Mouse (Mus musculus) urinary bladder, adult 2 months (tissue): ENCODE data around the gene Cetn3. TPM values are rescaled to one million over a fixed set of nuclear protein-coding genes. Genes with fewer than 3 reads are reported as not detected.

ENCODE experiments used
- DNase-seq: peaks from one replicate; pipeline ENCODE4 v3.0.0; 2022; ENCODE audit warnings: low spot score
- polyA plus RNA-seq: library from polyadenylated mRNA; depleted of rRNA; stranded (reverse); fragments of >200 nt; gene quantifications from 2 replicates; pipeline ENCODE4 v1.2.3, GENCODE M21; 2012; rRNA removed

Gene Cetn3
- polyA plus RNA-seq, 1 experiment = 133 TPM

- no peak for DNase-seq
Measured at GRCm38 (mm10) chr13:81822750-81823149, 39.9 kb downstream of the Cetn3 start.

- no peak for DNase-seq
Measured at GRCm38 (mm10) chr13:81824576-81825330, 41.9 kb downstream of the Cetn3 start.

GRCm38 (mm10) chr13:81828486-81828885 lies 45.6 kb downstream of the Cetn3 start:
- DNase-seq = no peak

GRCm38 (mm10) chr13:81831838-81832237 lies 49.0 kb downstream of the Cetn3 start:
- DNase-seq = no peak

- no peak for DNase-seq
Measured at GRCm38 (mm10) chr13:81836386-81837177, 53.7 kb downstream of the Cetn3 start.

GRCm38 (mm10) chr13:81838016-81838415 lies 55.1 kb downstream of the Cetn3 start:
- no peak for DNase-seq

GRCm38 (mm10) chr13:81838948-81839347 lies 56.1 kb downstream of the Cetn3 start:
- DNase-seq = no peak

- no peak for DNase-seq
Measured at GRCm38 (mm10) chr13:81840246-81840645, 57.4 kb downstream of the Cetn3 start.

- no peak for DNase-seq
Measured at GRCm38 (mm10) chr13:81840646-81841045, 57.8 kb downstream of the Cetn3 start.

- DNase-seq = no peak
Measured at GRCm38 (mm10) chr13:81842278-81842677, 59.4 kb downstream of the Cetn3 start.

Other genes with a start within 250 kb of the Cetn3 start
- 0.09 and 0.23 TPM in 2 replicates for gene Adgrv1, start 149.9 kb upstream of the Cetn3 start, polyA plus RNA-seq
- 12.8 and 13.6 TPM in 2 replicates for gene Lysmd3, start 125.4 kb upstream of the Cetn3 start, polyA plus RNA-seq
- gene Polr3g, start 72.1 kb upstream of the Cetn3 start, polyA plus RNA-seq = 8.4 and 8.8 TPM in 2 replicates
- 5.3 TPM in 2 replicates for gene Mblac2, start 71.7 kb upstream of the Cetn3 start, polyA plus RNA-seq